Mouse (Mus musculus) gastrocnemius, adult 2 months (tissue): Measurements from ENCODE around the gene Pagr1a. TPM values are rescaled to one million over a fixed set of nuclear protein-coding genes. Genes with fewer than 3 reads are reported as not detected.
A peak's percentile ranks its signal among the peaks of the same experiment; 100 is the strongest.

ENCODE experiments used
- DNase-seq: peaks from one replicate; pipeline ENCODE4 v3.0.0; 2022
- H3K27ac ChIP-seq: fragments of 200-600 bp; 2 replicates; pipeline ENCODE4 v1.8.1; 2022; ENCODE audit warnings: mild to moderate bottlenecking
- H3K4me3 ChIP-seq: fragments of 200-600 bp; 2 replicates; pipeline ENCODE4 v1.8.1; 2022; ENCODE audit warnings: mild to moderate bottlenecking, moderate library complexity
- CTCF ChIP-seq: fragments of 200-600 bp; IDR thresholded peaks from 2 replicates; pipeline ENCODE4 v1.8.1; 2022; ENCODE audit warnings: antibody characterized with exemption, mild to moderate bottlenecking, moderate library complexity
- intact Hi-C: fragments of 180-260 bp; cut with DNase I; formaldehyde crosslinking; loops from one replicate; pipeline ENCODE4 v1.15.1; 2025
- total RNA-seq, 2 experiments: library from RNA; stranded (reverse); gene quantifications; 2 replicates each; pipeline ENCODE4 v1.2.3; 2021

The Pagr1a gene
- total RNA-seq, 2 experiments from 2014 or later, result 2.4 TPM; not detected in 1

- peak overlapping the region; percentile 71 for H3K4me3 ChIP-seq
- intact Hi-C loops, result no loop called here
- peak overlapping the region; percentile 67 for H3K27ac ChIP-seq
- no peak for TF ChIP-seq CTCF
- DNase-seq, result no peak
These were observed 2.3 kb upstream of the Pagr1a start for GRCm38 (mm10) chr7:127019306-127019960.

GRCm38 (mm10) chr7:127018416-127019305 lies 1.5 kb upstream of the Pagr1a start:
- DNase-seq, result peak; percentile 16
- H3K27ac ChIP-seq, result peak overlapping the region; percentile 96
- TF ChIP-seq CTCF, result no peak
- intact Hi-C loops, result no loop called here
- peak overlapping the region; percentile 71; the same call in 1 of the 2 replicates for H3K4me3 ChIP-seq

- peak overlapping the region; percentile 96 for H3K27ac ChIP-seq
- intact Hi-C loops, result loop anchor here (2.0 kb wide), 1 partner anchor 41 kb away; the partner anchor contains the start of gene Cdiptos
- TF ChIP-seq CTCF, result no peak
- DNase-seq, result peak; percentile 34
- no peak overlapping the region for H3K4me3 ChIP-seq
These were observed 796 bp upstream of the Pagr1a start for GRCm38 (mm10) chr7:127017950-127018345.

GRCm38 (mm10) chr7:127016486-127016938 lies 640 bp downstream of the Pagr1a start:
- no peak for TF ChIP-seq CTCF
- H3K4me3 ChIP-seq, result peak overlapping the region; percentile 89
- DNase-seq, result peak; percentile 69
- H3K27ac ChIP-seq, result peak overlapping the region; percentile 96
- intact Hi-C loops, result loop anchor here (2.0 kb wide), 1 partner anchor 40 kb away; the partner anchor contains the start of gene Cdiptos

- intact Hi-C loops, result loop anchor here (2.0 kb wide), 1 partner anchor 39 kb away; the partner anchor contains the start of gene Cdiptos
These were observed 869 bp downstream of the Pagr1a start, which contains the start of gene Pagr1b for GRCm38 (mm10) chr7:127016481-127016485. TSS of gene Pagr1b (minus strand) at chr7:127016484.

GRCm38 (mm10) chr7:127016081-127016480 lies 1.1 kb downstream of the Pagr1a start:
- Histone ChIP-seq H3K27ac (peak overlapping the region; percentile 96), H3K4me3 (peak overlapping the region; percentile 89)
- TF ChIP-seq CTCF, result no peak
- intact Hi-C loops, result loop anchor here (2.0 kb wide), 1 partner anchor 39 kb away; the partner anchor contains the start of gene Cdiptos
- no peak for DNase-seq

More at GRCm38 (mm10) chr7:127016481-127016485, 869 bp downstream of the Pagr1a start, which contains the start of gene Pagr1b:
- TF ChIP-seq CTCF, result no peak
- DNase-seq, result no peak
- peak within 1 kb of the TSS; percentile 89 for H3K4me3 ChIP-seq
- H3K27ac ChIP-seq, result peak within 1 kb of the TSS; percentile 96

GRCm38 (mm10) chr7:127014993-127015392 lies 2.2 kb downstream of the Pagr1a start:
- no peak for DNase-seq
- intact Hi-C loops, result no loop called here
- peak overlapping the region; percentile 95 for H3K27ac ChIP-seq
- peak overlapping the region; percentile 89 for H3K4me3 ChIP-seq
- no peak for TF ChIP-seq CTCF

- DNase-seq, result peak; percentile 78
- Histone ChIP-seq H3K27ac (peak within 1 kb of the TSS; percentile 95), H3K4me3 (peak within 1 kb of the TSS; percentile 89)
- intact Hi-C loops, result no loop called here
- TF ChIP-seq CTCF, result no peak
These were observed 2.8 kb downstream of the Pagr1a start, which contains the start of gene Mvp for GRCm38 (mm10) chr7:127014320-127014719. TSS of gene Mvp (minus strand) at chr7:127014621.

GRCm38 (mm10) chr7:127013385-127013784 lies 3.8 kb downstream of the Pagr1a start:
- Histone ChIP-seq H3K4me3 (peak overlapping the region; percentile 89), H3K27ac (peak overlapping the region; percentile 95; the same call in 1 of the 2 replicates)
- no peak for TF ChIP-seq CTCF
- intact Hi-C loops, result no loop called here
- DNase-seq, result no peak

GRCm38 (mm10) chr7:127012845-127013244 lies 4.3 kb downstream of the Pagr1a start:
- Histone ChIP-seq H3K27ac (no peak overlapping the region), H3K4me3 (peak overlapping the region; percentile 89)
- no peak for TF ChIP-seq CTCF
- no peak for DNase-seq
- intact Hi-C loops, result no loop called here

GRCm38 (mm10) chr7:127012374-127012773 lies 4.8 kb downstream of the Pagr1a start:
- Histone ChIP-seq H3K27ac (no peak overlapping the region), H3K4me3 (no peak overlapping the region)
- no peak for TF ChIP-seq CTCF
- no peak for DNase-seq
- intact Hi-C loops, result no loop called here

- Histone ChIP-seq H3K4me3 (no peak overlapping the region), H3K27ac (no peak overlapping the region)
- intact Hi-C loops, result no loop called here
- DNase-seq, result no peak
- no peak for TF ChIP-seq CTCF
These were observed 5.4 kb downstream of the Pagr1a start for GRCm38 (mm10) chr7:127011717-127012116.

- no peak for DNase-seq
- TF ChIP-seq CTCF, result no peak
- no peak overlapping the region for H3K27ac ChIP-seq
- intact Hi-C loops, result no loop called here
- no peak overlapping the region for H3K4me3 ChIP-seq
These were observed 6.1 kb downstream of the Pagr1a start for GRCm38 (mm10) chr7:127011051-127011450.
